Mouse (Mus musculus) lung, postnatal 25 days (tissue): ENCODE measurements at regions not wholly inside any gene's neighbourhood (a gene's known extent, or its start where the extent isn't known, plus 50 kb on each side); places are given as distances from the start of the nearest gene placed in this dataset.

ENCODE experiments used
- DNase-seq: peaks from one replicate; pipeline ENCODE4 v3.0.0; 2022; ENCODE audit warnings: low spot score

GRCm38 (mm10) chr8:15487579-15487978, 441.7 kb upstream of the BB014433 start:
- no peak for DNase-seq

DNA sequence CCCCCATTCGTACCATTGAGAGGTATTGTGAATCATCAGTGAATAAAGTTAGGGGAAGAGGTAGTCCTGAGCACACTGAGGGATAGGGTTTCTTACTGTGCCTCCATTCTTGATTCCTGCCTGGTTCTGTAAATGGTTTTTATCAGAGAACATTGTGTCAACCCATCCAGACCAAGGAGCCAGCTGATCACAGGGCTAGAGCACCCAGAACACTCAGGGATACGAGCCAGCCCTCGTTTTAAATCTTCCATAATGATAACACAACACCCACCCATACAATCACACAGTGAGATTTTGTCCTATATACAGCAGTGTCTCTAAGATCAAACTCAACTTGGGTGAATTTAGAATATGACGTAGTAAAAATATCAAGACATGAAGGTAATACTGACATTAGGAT, 424.7 kb upstream of the BB014433 start:
- DNase-seq = no peak

DNA sequence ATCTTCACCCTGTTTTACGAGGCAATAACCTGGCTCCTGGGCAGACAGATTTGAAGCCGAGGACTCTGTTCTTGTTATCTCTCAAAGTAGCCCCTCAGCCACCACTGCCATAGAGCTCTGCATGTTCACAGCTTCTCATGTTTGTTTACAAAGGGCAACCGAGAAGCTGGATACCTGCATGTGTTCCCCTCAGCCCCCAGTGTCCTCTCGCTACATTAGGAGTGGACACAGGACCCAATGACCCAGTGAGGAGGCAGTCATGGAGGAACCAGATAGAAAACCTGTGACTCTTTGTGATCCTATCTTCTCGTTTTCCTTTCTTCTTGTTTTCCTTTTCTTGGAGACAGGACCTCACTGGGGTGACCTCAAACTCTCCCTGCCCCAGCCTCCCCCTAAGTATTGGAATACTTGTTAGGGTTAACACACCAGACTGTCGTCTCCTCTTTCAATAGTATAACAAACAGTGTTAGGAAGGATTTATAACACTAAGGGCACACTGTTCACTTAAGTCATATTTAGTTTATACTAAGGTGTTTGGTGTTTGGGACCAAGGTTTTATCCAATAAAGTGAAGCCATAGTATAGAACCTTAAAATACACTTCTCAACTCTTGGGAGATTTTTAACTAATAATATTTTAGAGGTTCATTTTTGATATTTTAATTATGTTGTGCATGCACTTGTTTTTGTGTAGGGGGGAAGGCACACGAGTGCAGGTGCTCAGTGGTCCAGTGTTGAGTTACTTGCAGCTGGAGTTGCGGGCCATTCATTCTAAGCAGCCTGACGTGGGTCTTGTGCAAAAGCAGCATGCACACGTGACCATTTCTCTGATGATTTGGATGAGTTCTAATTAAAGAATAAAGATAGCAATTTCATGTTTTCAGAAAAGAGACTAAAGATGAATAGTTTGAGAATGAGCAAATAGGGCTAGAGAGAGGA, 422.9 kb upstream of the BB014433 start:
- no peak for DNase-seq

- DNase-seq = no peak
Measured at GRCm38 (mm10) chr8:15438546-15438945, 392.7 kb upstream of the BB014433 start.

- DNase-seq = no peak
Measured at GRCm38 (mm10) chr8:15394722-15395115, 348.8 kb upstream of the BB014433 start.

GRCm38 (mm10) chr8:15393936-15394721, 348.3 kb upstream of the BB014433 start:
- no peak for DNase-seq

- no peak for DNase-seq
Measured at GRCm38 (mm10) chr8:15392056-15392455, 346.2 kb upstream of the BB014433 start.

- no peak for DNase-seq
Measured at GRCm38 (mm10) chr8:15388791-15389190, 342.9 kb upstream of the BB014433 start.

DNA sequence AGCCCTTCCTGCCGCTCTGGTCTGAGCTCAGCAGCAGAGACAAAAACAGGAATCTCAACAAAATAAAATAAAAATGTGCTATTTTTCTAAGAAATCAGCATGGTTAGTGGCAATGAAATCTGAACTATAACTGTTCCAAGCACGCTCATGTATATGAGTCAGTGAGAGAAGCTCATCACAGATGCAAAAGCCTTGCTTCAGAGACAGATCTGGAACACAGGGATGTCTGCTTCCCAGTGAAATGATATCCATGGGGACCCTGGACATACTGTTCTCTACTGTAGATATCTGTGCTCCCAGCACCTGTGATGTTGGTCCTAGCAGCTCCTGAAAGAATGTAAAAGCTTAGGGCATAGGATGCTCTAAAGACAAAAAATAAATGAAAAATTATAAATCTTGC, 321.2 kb upstream of the BB014433 start:
- DNase-seq = no peak

DNA sequence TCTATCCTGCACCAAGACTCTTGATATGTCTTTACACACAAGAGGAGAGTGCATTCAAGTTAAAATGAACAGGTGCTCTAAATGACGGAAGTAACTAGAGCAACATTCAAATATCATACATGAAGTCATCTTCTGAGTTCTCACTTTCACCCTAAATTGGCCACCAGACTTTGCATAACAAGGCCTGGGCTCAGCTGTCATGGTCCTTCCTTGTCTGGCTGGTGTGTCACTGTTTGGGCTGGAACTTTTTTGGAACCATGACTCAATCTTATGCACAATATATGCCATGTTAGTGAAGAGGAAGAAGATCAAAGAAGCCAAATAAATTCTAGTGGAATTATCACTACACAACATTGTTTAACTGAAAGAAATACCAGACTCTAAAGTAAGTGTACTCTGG, 318.7 kb upstream of the BB014433 start:
- no peak for DNase-seq

DNA sequence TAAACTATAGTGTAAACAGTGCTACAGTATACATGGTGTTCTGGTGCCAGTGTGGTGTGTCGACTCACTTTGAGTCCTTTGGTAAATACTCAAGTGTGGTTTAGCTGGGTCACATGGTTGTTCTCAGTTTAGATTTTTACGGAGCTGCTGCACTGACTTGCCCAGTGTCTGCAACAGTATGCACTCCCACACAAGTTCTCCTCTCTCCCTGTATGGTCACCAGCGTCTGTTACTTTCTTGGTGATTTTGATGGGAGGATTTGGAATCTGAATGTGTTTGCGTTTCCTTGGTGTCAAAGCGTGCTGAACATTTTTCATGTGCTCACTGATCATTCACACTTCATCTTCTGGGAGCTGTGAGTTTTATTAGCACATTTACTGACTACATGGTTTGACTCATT, 298.3 kb upstream of the BB014433 start:
- DNase-seq = no peak

DNA sequence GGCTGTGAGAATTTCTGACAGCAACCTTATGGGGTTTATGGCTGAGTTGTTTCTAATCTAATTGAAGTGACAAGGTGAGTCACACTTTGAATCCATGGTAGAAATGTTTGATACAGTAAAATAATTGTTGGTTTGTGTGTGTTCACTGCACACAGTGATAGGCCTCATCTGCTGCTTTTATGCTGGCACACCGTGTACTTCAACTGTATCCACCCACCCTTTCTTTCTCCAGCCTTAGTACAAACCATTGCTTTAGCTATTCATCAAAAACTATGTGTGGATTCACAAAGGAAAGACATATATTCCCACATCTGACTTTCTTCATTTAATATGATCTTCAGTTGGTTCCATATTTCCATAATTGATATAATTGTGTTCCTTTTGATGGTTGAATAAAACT, 297.7 kb upstream of the BB014433 start:
- no peak for DNase-seq

GRCm38 (mm10) chr8:15334532-15334931, 288.7 kb upstream of the BB014433 start:
- DNase-seq = no peak

- DNase-seq = no peak
Measured at GRCm38 (mm10) chr8:15327312-15327711, 281.4 kb upstream of the BB014433 start.

DNA sequence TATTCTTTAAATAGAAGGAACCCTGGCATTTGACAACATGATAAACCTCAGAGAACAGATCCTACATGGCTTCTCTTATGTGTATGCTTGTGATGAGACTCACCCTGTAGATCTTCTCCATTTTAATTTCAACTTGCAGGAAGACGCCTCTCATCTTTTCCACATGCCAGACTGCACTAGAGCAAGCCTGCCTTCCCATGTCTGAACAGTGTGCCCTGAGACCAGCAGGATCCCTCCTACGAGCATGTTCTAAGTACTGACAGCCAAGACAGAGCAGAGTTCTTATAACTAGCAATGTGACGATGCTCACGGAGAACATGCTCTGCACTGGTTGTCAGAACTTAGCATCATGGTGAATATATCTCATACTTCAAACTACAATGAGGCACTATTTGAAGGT, 277.5 kb upstream of the BB014433 start:
- no peak for DNase-seq

- no peak for DNase-seq
Measured at GRCm38 (mm10) chr8:15318082-15318816, 272.4 kb upstream of the BB014433 start.

DNA sequence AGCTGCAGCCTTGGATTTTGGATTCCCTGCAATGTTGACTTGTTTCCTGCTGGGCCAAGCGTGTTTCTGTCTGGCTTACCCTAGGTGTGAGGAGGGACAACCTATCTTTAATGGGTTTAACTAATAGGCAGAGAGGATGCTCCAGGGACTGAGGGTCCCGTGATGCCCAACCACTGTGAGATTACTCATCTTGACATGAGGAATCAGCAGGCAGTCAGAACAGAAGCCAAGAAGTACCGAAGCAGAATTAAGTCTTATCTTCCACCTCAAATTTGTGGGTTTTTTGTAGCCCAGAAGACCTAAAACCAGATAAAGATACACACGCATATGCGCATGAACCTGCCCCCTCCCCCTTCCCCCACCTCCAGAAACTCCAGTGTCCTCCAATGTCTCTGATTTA, 267.6 kb upstream of the BB014433 start:
- DNase-seq = no peak

GRCm38 (mm10) chr8:15311509-15311908, 265.6 kb upstream of the BB014433 start:
- DNase-seq = no peak

DNA sequence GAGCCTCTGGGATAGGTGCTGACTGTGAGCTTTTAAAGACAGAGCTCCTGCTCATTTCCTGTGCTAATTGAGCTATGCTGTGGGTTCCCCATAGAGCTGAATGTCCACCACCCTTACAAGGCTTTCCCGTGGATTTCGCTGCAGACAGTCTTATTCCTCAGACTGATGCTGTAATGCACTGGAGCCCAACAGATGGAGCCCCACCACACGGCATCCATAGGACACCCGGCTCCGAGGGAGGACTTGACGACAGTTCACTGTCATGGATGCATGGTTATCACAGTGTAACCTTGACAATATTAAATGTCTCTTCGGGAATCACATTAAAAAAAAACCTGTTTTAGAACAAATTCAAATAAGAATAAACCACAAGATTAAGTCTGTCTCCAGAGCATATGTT, 265.2 kb upstream of the BB014433 start:
- DNase-seq = no peak

DNA sequence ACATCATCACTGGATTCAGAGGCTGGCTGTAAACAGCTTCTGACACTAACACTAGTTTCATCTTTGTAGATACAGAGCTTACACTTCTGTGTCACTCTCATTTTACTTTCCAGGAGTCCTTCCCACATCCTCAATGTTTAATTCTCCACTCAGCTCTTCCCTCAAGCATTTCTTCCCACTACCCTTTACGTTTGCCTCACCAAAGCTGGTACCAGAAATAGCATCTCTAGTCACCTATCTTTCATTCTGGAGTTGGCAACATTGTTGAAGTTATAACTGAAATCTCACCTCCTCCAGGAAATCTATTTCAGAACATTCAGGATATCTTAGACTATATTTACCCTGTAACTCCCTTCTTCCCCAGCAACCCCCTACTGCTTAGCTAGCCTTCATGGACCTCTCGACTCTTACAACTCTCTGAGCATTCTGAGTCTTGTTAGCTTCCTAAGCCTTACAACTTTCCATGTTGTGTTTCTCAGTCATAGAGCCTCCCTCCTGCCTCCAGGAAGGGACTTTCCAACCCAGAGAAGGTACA, 258.3 kb upstream of the BB014433 start:
- DNase-seq = no peak

DNA sequence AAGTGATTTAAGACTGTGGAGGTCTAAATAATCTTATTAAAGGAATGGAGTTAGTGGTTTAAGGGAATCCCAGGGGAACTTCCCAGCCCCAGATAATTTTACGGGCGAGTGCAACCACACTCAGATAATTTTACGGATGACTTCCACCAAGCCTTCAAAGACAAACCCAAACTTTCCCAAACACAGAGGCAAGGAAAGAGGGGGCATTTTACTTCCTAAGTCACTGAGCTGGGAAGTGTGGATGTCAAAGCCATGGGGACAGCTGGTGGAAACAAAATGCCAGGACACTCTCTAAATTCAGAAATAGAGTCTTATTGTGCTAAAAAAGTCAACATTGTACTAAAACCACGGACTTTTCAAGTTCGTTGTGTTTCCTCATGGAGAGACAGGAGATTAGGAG, 227.9 kb upstream of the BB014433 start:
- no peak for DNase-seq
